Mouse (Mus musculus): ENCODE data around the gene Fbxl15. TPM values are rescaled to one million over a fixed set of nuclear protein-coding genes. Genes with fewer than 3 reads are reported as not detected.

Fbxl15 gene
- polyA plus RNA-seq, 1 experiment from 2014 or later, result 17.7 TPM

DNA sequence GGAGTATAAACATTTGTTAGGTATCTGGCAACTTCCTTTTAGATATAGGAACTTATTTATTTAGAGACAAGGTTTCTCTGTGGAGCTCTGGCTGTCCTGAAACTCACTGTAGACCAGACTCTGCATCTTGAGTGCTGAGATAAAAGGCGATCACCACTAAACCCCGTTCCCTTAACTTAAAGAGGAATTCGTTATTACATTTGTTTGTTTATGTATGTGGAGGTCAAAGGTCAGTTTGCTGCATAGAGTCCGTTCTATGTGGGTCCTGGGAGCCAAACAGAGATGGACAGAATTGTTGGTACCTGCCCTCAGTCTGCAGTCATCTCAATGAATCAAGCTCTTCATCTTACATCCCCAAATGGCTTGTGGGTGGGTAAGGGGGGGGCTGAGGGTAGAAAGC is 47.9 kb downstream of the Fbxl15 start:
- no peaks in the 10 kb centered on the region for H3K4me1 ChIP-seq (replicated peaks; ENCODE audit: control insufficient read depth, insufficient read depth, low read length)
- H3K9me3 ChIP-seq (ENCODE audit: control insufficient read depth, low read length), result no peaks in the 10 kb centered on the region
- H3K36me3 ChIP-seq (ENCODE audit: control insufficient read depth, insufficient read depth, low read length), result peaks cover 46% of the 10 kb centered on the region
- DNase-seq (ENCODE audit: low spot score), result no peak
- no peak overlapping the region for H3K9ac ChIP-seq (ENCODE audit: low read length)
- no peaks in the 10 kb centered on the region for H3K27me3 ChIP-seq (replicated peaks; ENCODE audit: control insufficient read depth, insufficient read depth, low read length)
- no peak overlapping the region for H3K4me2 ChIP-seq (ENCODE audit: low read length)
- no peak overlapping the region for H3K4me3 ChIP-seq (ENCODE audit: low read depth, low read length)
- WGBS, result 20% methylated on average over 4 of the region's 4 CpGs
- H3K27ac ChIP-seq (ENCODE audit: low read depth), result no peak overlapping the region
- no peak for ATAC-seq (replicated peaks; ENCODE audit: low FRiP score, low TSS enrichment, low read depth)

MicroRNAs encoded within 50 kb of the gene (microRNA counts, 519-probe panel; counts per million panel counts)
- microRNA mmu-miR-146b, result 3,204 counts per million, percentile 39 among the panel's probes with 10 or more counts

Small RNAs within 50 kb of the gene (microRNA-seq; reads per million reads assigned to microRNA genes)
- 0.25 reads per million for gene Mir146b

Other genes with a start within 250 kb of the Fbxl15 start
- not detected in 2 replicates for gene Elovl3, start 196.3 kb upstream of the Fbxl15 start, polyA plus RNA-seq (2014; fragmentation: Nextera tagmentation; extraction: Ambion mirVana)
- gene Pitx3, start 179.9 kb upstream of the Fbxl15 start, polyA plus RNA-seq (2014; fragmentation: Nextera tagmentation; extraction: Ambion mirVana), result not detected in 2 replicates
- gene Gbf1, start 175.7 kb upstream of the Fbxl15 start, polyA plus RNA-seq (2014; fragmentation: Nextera tagmentation; extraction: Ambion mirVana), result 41.6 and 42.7 TPM in 2 replicates
- gene Nfkb2, start 23.9 kb upstream of the Fbxl15 start, polyA plus RNA-seq (2014; fragmentation: Nextera tagmentation; extraction: Ambion mirVana), result 7.9 and 9.2 TPM in 2 replicates
- gene Psd, start 1.0 kb upstream of the Fbxl15 start, polyA plus RNA-seq (2014; fragmentation: Nextera tagmentation; extraction: Ambion mirVana), result 36.4 and 43.9 TPM in 2 replicates
- 154 and 176 TPM in 2 replicates for gene Cuedc2, start 10.5 kb downstream of the Fbxl15 start, polyA plus RNA-seq (2014; fragmentation: Nextera tagmentation; extraction: Ambion mirVana)
- 12.3 and 12.7 TPM in 2 replicates for gene Mfsd13a, start 12.9 kb downstream of the Fbxl15 start, polyA plus RNA-seq (2014; fragmentation: Nextera tagmentation; extraction: Ambion mirVana)
- 1.7 and 2.0 TPM in 2 replicates for gene 2310034G01Rik, start 22.1 kb downstream of the Fbxl15 start, polyA plus RNA-seq (2014; fragmentation: Nextera tagmentation; extraction: Ambion mirVana)
- gene Actr1a, start 67.6 kb downstream of the Fbxl15 start, polyA plus RNA-seq (2014; fragmentation: Nextera tagmentation; extraction: Ambion mirVana), result 127 and 142 TPM in 2 replicates
- 30.3 and 32.3 TPM in 2 replicates for gene Sufu, start 68.7 kb downstream of the Fbxl15 start, polyA plus RNA-seq (2014; fragmentation: Nextera tagmentation; extraction: Ambion mirVana)
- gene Trim8, start 173.5 kb downstream of the Fbxl15 start, polyA plus RNA-seq (2014; fragmentation: Nextera tagmentation; extraction: Ambion mirVana), result 20.1 and 21.1 TPM in 2 replicates
- gene Arl3, start 245.0 kb downstream of the Fbxl15 start, polyA plus RNA-seq (2014; fragmentation: Nextera tagmentation; extraction: Ambion mirVana), result 64.3 and 73.9 TPM in 2 replicates
- 18.2 and 19.2 TPM in 2 replicates for gene Sfxn2, start 245.2 kb downstream of the Fbxl15 start, polyA plus RNA-seq (2014; fragmentation: Nextera tagmentation; extraction: Ambion mirVana)

All from intestine, embryonic 14.5 days (tissue).